Mouse (Mus musculus) olfactory bulb, adult 2 months (tissue): Measurements from ENCODE around the gene Gm42715. TPM values are rescaled to one million over a fixed set of nuclear protein-coding genes. Genes with fewer than 3 reads are reported as not detected.
A peak's percentile ranks its signal among the peaks of the same experiment; 100 is the strongest.

Experiments used
- H3K27ac ChIP-seq: fragments of 200-500 bp; 2 replicates; pipeline ENCODE4 v1.5.1; 2012; ENCODE audit warnings: low read depth, low read length; ENCODE audit not compliant: insufficient read depth
- H3K4me1 ChIP-seq: fragments of 200-500 bp; 2 replicates; pipeline ENCODE4 v1.6.1; 2012; ENCODE audit warnings: low read length; ENCODE audit not compliant: control insufficient read depth, insufficient read depth
- H3K4me3 ChIP-seq: fragments of 200-500 bp; 2 replicates; pipeline ENCODE4 v1.5.1; 2012; ENCODE audit warnings: mild to moderate bottlenecking, low read depth, low read length, moderate library complexity; ENCODE audit not compliant: insufficient read depth
- CTCF ChIP-seq: fragments of 200-500 bp; IDR thresholded peaks from 2 replicates; pipeline ENCODE4 v1.5.1; 2012; ENCODE audit warnings: low read depth, mild to moderate bottlenecking, low read length, moderate library complexity; ENCODE audit not compliant: insufficient read depth
- POLR2A ChIP-seq: fragments of 200-500 bp; IDR thresholded peaks from 2 replicates; pipeline ENCODE4 v1.6.1; 2012; ENCODE audit warnings: mild to moderate bottlenecking, low read depth, low read length, moderate library complexity; ENCODE audit not compliant: insufficient read depth
- WGBS: fragments of 180-500 bp; shearing (Covaris S2); methylation state at CpG from one replicate; pipeline ENCODE4 v1.1.7; 2018; 5-methylcytosine and 5-hydroxymethylcytosine counted together
- polyA plus RNA-seq: library from polyadenylated mRNA; stranded (reverse); fragments of >200 nt; gene quantifications from 2 replicates; pipeline ENCODE4 v1.2.4, GENCODE M21; 2012; ENCODE audit warnings: low replicate concordance; ENCODE audit not compliant: missing spikeins, insufficient read depth, insufficient read length

Gene Gm42715
- polyA plus RNA-seq, 1 experiment: not detected

DNA sequence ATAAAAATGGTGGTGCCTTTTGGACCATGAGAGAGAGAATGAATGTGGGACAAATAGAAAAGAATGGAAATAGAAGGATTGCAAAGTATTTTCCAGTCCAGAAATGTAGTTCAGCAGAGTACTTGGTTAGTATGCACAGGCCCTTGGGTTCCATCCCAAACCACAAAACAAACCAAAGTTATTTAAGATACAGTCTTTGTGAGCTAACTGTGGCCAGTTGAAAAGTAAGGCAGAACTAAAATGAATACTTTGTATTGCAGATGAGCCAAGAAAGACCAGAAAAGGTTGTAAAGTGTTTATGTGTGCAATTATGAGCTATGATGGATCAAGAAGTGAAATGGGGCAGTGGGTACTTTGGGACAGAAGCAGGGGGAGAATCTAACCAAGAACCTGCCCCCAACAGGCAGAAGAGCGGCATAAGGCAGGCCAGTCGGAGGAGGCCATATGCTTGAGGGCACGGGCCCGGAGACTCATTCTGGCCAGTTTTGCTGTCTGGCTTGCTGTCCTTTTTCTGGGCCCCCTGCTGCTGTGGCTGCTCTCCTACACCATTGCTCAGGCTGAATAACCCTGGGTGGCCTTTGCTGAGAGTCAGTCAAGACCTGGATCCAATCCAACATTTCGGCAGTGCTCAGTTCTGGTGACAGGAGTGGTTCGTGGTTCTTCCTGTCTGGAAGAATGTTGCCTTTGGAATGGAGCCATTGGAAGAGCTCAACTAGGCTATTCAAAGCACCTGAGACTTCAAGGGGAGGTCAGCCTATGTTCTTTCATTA, 45.2 kb downstream of the Gm42715 start:
- Histone ChIP-seq H3K27ac (peak overlapping the region; percentile 21; the same call in 1 of the 2 replicates), H3K4me1 (peaks cover 4% of the 10 kb centered on the region; the same call in 1 of the 2 replicates), H3K4me3 (no peak overlapping the region)
- TF ChIP-seq POLR2A: no peak
- TF ChIP-seq CTCF: no peak
- WGBS: 48% methylated on average over 6 of the region's 6 CpGs

DNA sequence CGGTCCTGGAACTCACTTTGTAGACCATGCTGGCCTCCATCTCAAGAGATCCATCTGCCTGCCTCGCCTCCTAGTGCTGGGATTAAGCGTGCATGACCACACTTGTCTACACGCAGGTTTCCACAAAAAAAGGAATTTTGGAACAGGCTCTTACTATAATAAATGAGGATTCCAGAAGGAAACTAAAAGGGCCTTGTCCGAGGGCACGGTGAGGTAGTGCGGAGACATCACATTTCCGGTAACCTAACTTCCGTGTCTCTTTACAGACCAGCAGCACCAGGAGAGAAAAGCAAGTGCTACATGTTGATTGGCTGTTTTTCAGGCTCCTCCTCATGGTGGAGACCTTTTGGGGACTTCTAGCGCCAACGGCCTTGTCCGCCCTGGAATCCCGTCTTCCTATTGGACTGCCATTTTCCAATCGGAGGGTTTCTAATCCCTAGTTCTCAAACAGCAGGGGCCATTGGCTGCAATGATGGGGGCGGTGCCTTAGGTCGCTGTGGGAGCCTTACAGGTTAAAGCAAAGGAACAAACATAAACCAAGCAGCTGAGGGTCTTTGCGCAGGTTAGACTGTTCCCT, 53.6 kb downstream of the Gm42715 start, which contains the start of gene Phkg2:
Gene Phkg2 (plus strand): TSS at position 446 of the 577 bp plus-strand sequence.
- TF ChIP-seq POLR2A (no peak), CTCF (no peak)
- under 1% methylated on average over 17 of the region's 17 CpGs for WGBS

DNA sequence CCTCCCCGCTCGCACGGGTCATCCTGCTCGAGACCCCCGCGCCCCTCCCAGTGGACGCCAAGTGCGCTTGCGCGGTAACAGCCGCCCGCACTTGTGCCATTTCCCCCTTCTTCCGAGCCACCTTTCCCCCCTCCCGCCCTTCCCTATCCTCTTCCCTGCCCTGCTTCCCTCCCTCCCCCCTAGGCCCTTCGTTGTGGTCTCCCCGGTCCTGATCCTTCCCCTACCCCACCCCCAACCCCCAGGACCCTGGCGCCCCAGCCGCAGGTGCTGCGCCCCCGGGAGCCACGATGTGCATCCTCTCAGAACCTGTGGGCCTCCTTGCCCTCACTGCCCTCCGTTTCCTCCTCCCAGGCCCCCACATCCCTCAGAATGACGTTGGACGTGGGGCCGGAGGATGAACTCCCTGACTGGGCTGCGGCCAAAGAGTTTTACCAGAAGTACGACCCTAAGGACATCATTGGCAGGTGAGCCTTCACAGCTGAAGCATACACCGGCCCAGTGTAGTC, 54.2 kb downstream of the Gm42715 start:
- WGBS: 1% methylated on average over 28 of the region's 28 CpGs
- Histone ChIP-seq H3K4me1 (peaks cover 6% of the 10 kb centered on the region), H3K4me3 (peak overlapping the region; percentile 97), H3K27ac (peak overlapping the region; percentile 54; the same call in 1 of the 2 replicates)
- TF ChIP-seq CTCF: no peak
- TF ChIP-seq POLR2A: no peak

More for the DNA sequence above, 53.6 kb downstream of the Gm42715 start, which contains the start of gene Phkg2:
- Histone ChIP-seq H3K4me3 (peak within 1 kb of the TSS; percentile 97), H3K27ac (peak within 1 kb of the TSS; percentile 54; the same call in 1 of the 2 replicates), H3K4me1 (peaks cover 6% of the 10 kb centered on the region)

- TF ChIP-seq POLR2A (no peak), CTCF (no peak)
- Histone ChIP-seq H3K4me1 (peaks cover 6% of the 10 kb centered on the region), H3K4me3 (peak overlapping the region; percentile 97), H3K27ac (no peak overlapping the region)
- WGBS: 11% methylated on average over 7 of the region's 7 CpGs
Measured at GRCm38 (mm10) chr7:127574115-127574514, 54.7 kb downstream of the Gm42715 start.

GRCm38 (mm10) chr7:127583260-127583659, 63.9 kb downstream of the Gm42715 start:
- 95% methylated on average over 6 of the region's 6 CpGs for WGBS
- Histone ChIP-seq H3K4me3 (no peak overlapping the region), H3K4me1 (peaks cover 7% of the 10 kb centered on the region), H3K27ac (no peak overlapping the region)
- TF ChIP-seq CTCF (no peak), POLR2A (no peak)

GRCm38 (mm10) chr7:127585031-127585430, 65.6 kb downstream of the Gm42715 start:
- no peak overlapping the region for H3K27ac ChIP-seq
- H3K4me1 ChIP-seq: peaks cover 16% of the 10 kb centered on the region
- WGBS: 86% methylated on average over 7 of the region's 7 CpGs
- no peak for TF ChIP-seq CTCF
- no peak for TF ChIP-seq POLR2A
- H3K4me3 ChIP-seq: no peak overlapping the region

DNA sequence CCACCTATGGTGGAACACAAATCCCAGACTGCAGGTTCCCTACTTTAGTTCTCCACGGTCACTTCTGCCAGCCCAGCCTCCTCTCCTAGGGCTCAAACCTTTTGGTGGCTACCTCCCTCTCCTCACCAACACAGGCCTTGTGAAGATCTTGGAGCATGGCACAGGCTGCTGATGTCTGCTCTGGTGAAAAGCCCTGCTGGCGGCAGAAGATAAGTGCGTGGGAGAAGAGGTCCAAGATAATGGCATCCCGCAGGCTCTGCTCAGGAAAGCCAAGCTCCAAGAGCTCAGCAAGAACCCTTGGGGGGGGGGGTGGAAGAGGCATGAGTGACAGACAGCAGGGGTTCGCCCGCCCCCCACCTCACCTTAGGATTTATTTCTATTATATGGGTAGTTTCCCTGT, 66.8 kb downstream of the Gm42715 start:
- TF ChIP-seq POLR2A (no peak), CTCF (no peak)

GRCm38 (mm10) chr7:127587196-127587595, 67.8 kb downstream of the Gm42715 start:
- no peak overlapping the region for H3K27ac ChIP-seq
- WGBS: 71% methylated on average over 5 of the region's 5 CpGs

More for the DNA sequence above, 66.8 kb downstream of the Gm42715 start:
- Histone ChIP-seq H3K4me3 (no peak overlapping the region), H3K27ac (no peak overlapping the region), H3K4me1 (peaks cover 20% of the 10 kb centered on the region)
- 91% methylated on average over 6 of the region's 6 CpGs for WGBS

More at GRCm38 (mm10) chr7:127587196-127587595, 67.8 kb downstream of the Gm42715 start:
- TF ChIP-seq POLR2A: no peak
- no peak for TF ChIP-seq CTCF
- no peak overlapping the region for H3K4me3 ChIP-seq
- H3K4me1 ChIP-seq: peaks cover 24% of the 10 kb centered on the region
